Mouse (Mus musculus): ENCODE measurements around the gene Dhx32.

- TF ChIP-seq EP300 (IDR thresholded peaks at IDR 0.05; ENCODE audit: insufficient read depth, low read depth, low read length) = no peak
- no peak for TF ChIP-seq CTCF (IDR thresholded peaks at IDR 0.05)
- no peak for TF ChIP-seq POLR2A (IDR thresholded peaks at IDR 0.05; ENCODE audit: insufficient read depth, low read depth, low read length)
Observed at GRCm38 (mm10) chr7:133744701-133745100, 37.8 kb downstream of the Dhx32 start.
